Mouse (Mus musculus) G1E (cell line): ENCODE measurements around the gene Rhoc. TPM values are rescaled to one million over a fixed set of nuclear protein-coding genes. Genes with fewer than 3 reads are reported as not detected.
"Not testable (repeated sequence)": the region's sequence is repeated elsewhere in the genome, so short reads cannot be mapped to it uniquely, and the experiment has no call there.

Source experiments
- ATAC-seq: 2 replicates; pipeline ENCODE4 v1.8.0; 2016; ENCODE audit warnings: mild to moderate bottlenecking; ENCODE audit not compliant: insufficient number of reproducible peaks, poor library complexity, low FRiP score, severe bottlenecking; ENCODE audit errors: extremely low read depth
- DNase-seq: peaks from one replicate; pipeline ENCODE4 v3.0.0; 2012; ENCODE audit warnings: low spot score
- H3K27me3 ChIP-seq: 2 replicates; pipeline ENCODE4 v1.6.1; 2012; ENCODE audit warnings: mild to moderate bottlenecking, low read length, inconsistent platforms; ENCODE audit not compliant: insufficient read depth
- H3K36me3 ChIP-seq: replicated peaks from 2 replicates; pipeline ENCODE3; 2012; ENCODE audit warnings: mild to moderate bottlenecking, inconsistent platforms
- H3K4me1 ChIP-seq: 2 replicates; pipeline ENCODE4 v1.6.1; 2012; ENCODE audit warnings: low read depth, low read length, inconsistent platforms, mixed read lengths; ENCODE audit not compliant: insufficient read depth
- H3K4me3 ChIP-seq: 2 replicates; pipeline ENCODE4 v1.5.1; 2012; ENCODE audit warnings: low read depth, mild to moderate bottlenecking, inconsistent platforms, low read length, moderate library complexity, mixed read lengths
- H3K9me3 ChIP-seq: replicated peaks from 2 replicates; pipeline ENCODE4 v1.6.1; 2012; ENCODE audit warnings: inconsistent platforms
- CTCF ChIP-seq: IDR thresholded peaks from 2 replicates; pipeline ENCODE4 v1.5.1; 2012; ENCODE audit warnings: low read depth, low read length, inconsistent platforms, mixed read lengths
- GATA1 ChIP-seq: IDR thresholded peaks from 2 replicates; pipeline ENCODE4 v1.6.1; 2012; ENCODE audit warnings: borderline replicate concordance, low read length, inconsistent platforms, mixed read lengths
- GATA2 ChIP-seq: IDR thresholded peaks from 2 replicates; pipeline ENCODE4 v1.6.1; 2012; ENCODE audit warnings: low read depth, low read length, inconsistent platforms, borderline replicate concordance
- POLR2AphosphoS5 ChIP-seq: IDR thresholded peaks from 2 replicates; pipeline ENCODE4 v1.6.1; 2012; ENCODE audit warnings: low read depth, low read length, inconsistent platforms; ENCODE audit not compliant: insufficient replicate concordance
- TAL1 ChIP-seq: conservative IDR thresholded peaks from 2 replicates; pipeline ENCODE4 v1.6.1; 2012; ENCODE audit warnings: low read depth, low read length, inconsistent platforms, mixed read lengths
- polyA plus RNA-seq: library from polyadenylated mRNA; stranded (reverse); fragments of >175 nt; gene quantifications from 2 replicates; pipeline ENCODE4 v1.2.3, GENCODE M21; 2012
- total RNA-seq, 2 experiments: library from RNA; stranded (forward) in 1 of 2; stranded (reverse) in 1 of 2; fragments of 200-1000 nt in 1 of 2; fragments of >200 nt in 1 of 2; fragmentation: Nextera tagmentation in 1 of 2; gene quantifications; 2 replicates each; pipeline ENCODE4 v1.2.3; 2014 to 2017

Rhoc gene
- total RNA-seq (2014; fragmentation: Nextera tagmentation) (3.4 and 5.5 TPM in 2 replicates), total RNA-seq (2017) (2.2 and 2.8 TPM in 2 replicates), polyA plus RNA-seq (1.2 and 1.4 TPM in 2 replicates)

GRCm38 (mm10) chr3:104788075-104788474, at the start of gene Rhoc:
Gene Rhoc (plus strand): TSS chr3:104788375.
- H3K4me1 ChIP-seq, result peaks cover 36% of the 10 kb centered on the region
- DNase-seq, result no peak
- H3K4me3 ChIP-seq, result peak within 1 kb of the TSS; percentile 70
- TF ChIP-seq CTCF (no peak), TAL1 (no peak), GATA1 (no peak), GATA2 (no peak), POLR2AphosphoS5 (no peak)
- ATAC-seq, result no peak
- peaks cover 70% of the 10 kb centered on the region for H3K27me3 ChIP-seq
- peaks cover 23% of the 10 kb centered on the region for H3K36me3 ChIP-seq
- no peaks in the 10 kb centered on the region for H3K9me3 ChIP-seq

- H3K4me1 ChIP-seq, result no peaks in the 10 kb centered on the region
- H3K36me3 ChIP-seq, result no peaks in the 10 kb centered on the region
- no peak for ATAC-seq
- no peak for DNase-seq
- TF ChIP-seq GATA2 (no peak), POLR2AphosphoS5 (no peak), TAL1 (no peak), CTCF (no peak), GATA1 (no peak)
- no peak overlapping the region for H3K4me3 ChIP-seq
- no peaks in the 10 kb centered on the region for H3K9me3 ChIP-seq
- H3K27me3 ChIP-seq, result peaks cover 21% of the 10 kb centered on the region
Measured at GRCm38 (mm10) chr3:104741954-104742353, 46.2 kb upstream of the Rhoc start.

GRCm38 (mm10) chr3:104743161-104743560, 45.0 kb upstream of the Rhoc start:
- TF ChIP-seq TAL1 (no peak), POLR2AphosphoS5 (no peak), GATA1 (no peak), CTCF (no peak), GATA2 (no peak)
- H3K27me3 ChIP-seq, result peaks cover 32% of the 10 kb centered on the region
- H3K36me3 ChIP-seq, result no peaks in the 10 kb centered on the region
- no peak overlapping the region for H3K4me3 ChIP-seq
- ATAC-seq (no peak), DNase-seq (no peak)
- H3K4me1 ChIP-seq, result no peaks in the 10 kb centered on the region
- H3K9me3 ChIP-seq, result no peaks in the 10 kb centered on the region

- no peak for TF ChIP-seq TAL1
- no peak for TF ChIP-seq POLR2AphosphoS5
- no peak for TF ChIP-seq GATA2
- no peak for TF ChIP-seq GATA1
- no peak for TF ChIP-seq CTCF
- peaks cover 31% of the 10 kb centered on the region for H3K27me3 ChIP-seq
- H3K4me1 ChIP-seq, result no peaks in the 10 kb centered on the region
- ATAC-seq (no peak), DNase-seq (no peak)
- H3K9me3 ChIP-seq, result no peaks in the 10 kb centered on the region
- no peaks in the 10 kb centered on the region for H3K36me3 ChIP-seq
- H3K4me3 ChIP-seq, result no peak overlapping the region
Measured at GRCm38 (mm10) chr3:104743864-104744263, 44.3 kb upstream of the Rhoc start.

- not testable (repeated sequence) for H3K27me3 ChIP-seq, H3K9me3 ChIP-seq, ATAC-seq, DNase-seq, H3K36me3 ChIP-seq, H3K4me3 ChIP-seq, H3K4me1 ChIP-seq
Measured at GRCm38 (mm10) chr3:104752845-104753244, 35.3 kb upstream of the Rhoc start.

- no peak overlapping the region for H3K4me3 ChIP-seq
- H3K9me3 ChIP-seq, result no peaks in the 10 kb centered on the region
- DNase-seq (no peak), ATAC-seq (no peak)
- no peak for TF ChIP-seq POLR2AphosphoS5
- TF ChIP-seq CTCF, result no peak
- no peak for TF ChIP-seq GATA2
- TF ChIP-seq GATA1, result no peak
- TF ChIP-seq TAL1, result no peak
- peaks cover 9% of the 10 kb centered on the region for H3K27me3 ChIP-seq
- no peaks in the 10 kb centered on the region for H3K36me3 ChIP-seq
- no peaks in the 10 kb centered on the region for H3K4me1 ChIP-seq
Measured at GRCm38 (mm10) chr3:104758406-104758805, 29.8 kb upstream of the Rhoc start.

- Histone ChIP-seq H3K4me1 (no peaks in the 10 kb centered on the region), H3K4me3 (no peak overlapping the region), H3K36me3 (no peaks in the 10 kb centered on the region), H3K27me3 (peaks cover 9% of the 10 kb centered on the region), H3K9me3 (no peaks in the 10 kb centered on the region)
- TF ChIP-seq POLR2AphosphoS5 (no peak), CTCF (no peak), GATA2 (no peak), TAL1 (no peak), GATA1 (no peak)
- no peak for DNase-seq
- ATAC-seq, result no peak
Measured at GRCm38 (mm10) chr3:104758869-104759268, 29.3 kb upstream of the Rhoc start.

GRCm38 (mm10) chr3:104762103-104762863, 25.9 kb upstream of the Rhoc start:
- not testable (repeated sequence) for H3K4me3 ChIP-seq, H3K4me1 ChIP-seq, H3K9me3 ChIP-seq, H3K27me3 ChIP-seq, ATAC-seq, DNase-seq, H3K36me3 ChIP-seq
